Mouse (Mus musculus) bone marrow macrophage, adult 2 months (primary cell): ENCODE data around the gene Cib4.

Experiments
- CTCF ChIP-seq: IDR thresholded peaks from 2 replicates; pipeline ENCODE4 v1.5.1; 2012; ENCODE audit warnings: low read depth, mild to moderate bottlenecking, low read length, moderate library complexity
- POLR2A ChIP-seq: IDR thresholded peaks from 2 replicates; pipeline ENCODE4 v1.6.1; 2012; ENCODE audit warnings: mild to moderate bottlenecking, low read depth, low read length, borderline replicate concordance

DNA sequence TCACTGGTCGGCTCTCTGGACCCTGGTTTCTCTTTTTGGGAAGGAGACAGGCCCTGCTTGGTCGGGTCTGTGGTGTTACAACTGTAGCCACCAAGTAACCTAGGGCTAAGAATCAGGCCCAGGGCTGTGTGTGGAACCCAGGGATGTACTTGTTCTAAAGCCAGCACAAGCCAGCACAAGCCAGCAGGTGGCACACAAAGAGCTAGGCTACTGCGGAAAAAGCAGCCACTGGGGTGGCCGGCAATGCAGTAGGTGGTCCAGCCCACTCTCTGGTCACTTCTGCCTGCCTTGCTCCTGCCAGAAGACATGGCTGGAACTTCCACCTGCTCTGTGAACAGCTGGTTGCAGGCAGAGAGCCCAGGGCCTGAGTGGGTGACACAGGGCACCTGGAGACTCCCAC is 85.5 kb downstream of the Cib4 start:
- TF ChIP-seq CTCF (no peak), POLR2A (no peak)
